Mouse (Mus musculus): ENCODE data around the gene Iqcg. TPM values are rescaled to one million over a fixed set of nuclear protein-coding genes. Genes with fewer than 3 reads are reported as not detected.

Iqcg gene
- polyA plus RNA-seq, 1 experiment from 2014 or later: 5.7 TPM

DNA sequence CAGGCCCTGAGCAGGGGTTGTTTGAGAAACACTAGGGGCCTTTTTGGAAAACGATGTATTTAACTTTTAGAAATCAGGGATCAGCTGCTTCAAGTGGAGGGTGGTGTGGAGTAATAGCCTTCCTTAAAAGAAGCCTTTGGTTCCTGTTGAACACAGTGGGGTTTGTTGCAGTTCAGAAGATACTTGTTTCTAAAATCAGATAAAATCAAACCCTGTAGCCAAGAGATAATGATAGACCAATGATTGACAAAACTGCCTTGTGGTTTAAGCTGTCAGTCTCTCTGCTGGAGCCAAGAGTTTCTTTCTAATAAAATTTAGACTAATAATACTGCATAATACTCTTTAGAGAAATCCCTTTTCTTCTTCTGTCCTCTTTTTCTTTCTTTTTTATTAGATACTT lies 75.8 kb downstream of the Iqcg start:
- WGBS: 75% methylated on average over 1 of the region's 1 CpGs
- H3K4me2 ChIP-seq: no peak overlapping the region

DNA sequence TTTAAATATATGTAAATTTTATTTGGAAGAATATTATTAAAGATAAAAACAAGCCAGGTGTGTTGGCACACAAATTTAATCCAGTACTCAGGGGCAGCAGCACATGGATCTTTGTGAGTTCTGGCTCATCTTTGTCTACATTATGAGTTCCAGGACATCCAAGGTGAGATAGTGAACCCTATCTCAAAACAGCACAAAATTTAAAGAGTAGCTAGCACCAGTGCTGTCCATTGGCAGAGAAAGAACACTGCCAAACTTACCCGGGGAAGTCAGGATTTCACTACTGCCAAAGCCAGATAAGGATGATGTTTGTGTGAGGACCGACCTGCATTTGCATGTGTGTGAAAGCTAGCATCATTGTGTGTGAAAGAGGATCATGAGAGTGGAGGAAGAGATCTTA lies 83.0 kb downstream of the Iqcg start:
- H3K4me2 ChIP-seq: no peak overlapping the region
- H3K27me3 ChIP-seq (ENCODE audit: control insufficient read depth, insufficient read depth, low read length): no peaks in the 10 kb centered on the region
- H3K27ac ChIP-seq (ENCODE audit: low read depth, low read length): no peak overlapping the region
- H3K4me3 ChIP-seq (ENCODE audit: low read depth, low read length): no peak overlapping the region
- DNase-seq (ENCODE audit: low spot score, missing footprints) (no peak), ATAC-seq (ENCODE audit: low FRiP score) (no peak)
- H3K36me3 ChIP-seq (ENCODE audit: control insufficient read depth, insufficient read depth, low read length): peaks cover 6% of the 10 kb centered on the region
- no peaks in the 10 kb centered on the region for H3K9me3 ChIP-seq (ENCODE audit: control insufficient read depth, low read length)
- H3K4me1 ChIP-seq (ENCODE audit: control insufficient read depth, insufficient read depth, low read length): no peaks in the 10 kb centered on the region
- 78% methylated on average over 2 of the region's 2 CpGs for WGBS
- H3K9ac ChIP-seq (ENCODE audit: low read length): no peak overlapping the region

More for the DNA sequence above, 75.8 kb downstream of the Iqcg start:
- Histone ChIP-seq H3K9me3 (ENCODE audit: control insufficient read depth, low read length) (no peaks in the 10 kb centered on the region), H3K4me3 (ENCODE audit: low read depth, low read length) (no peak overlapping the region), H3K27ac (ENCODE audit: low read depth, low read length) (no peak overlapping the region), H3K9ac (ENCODE audit: low read length) (no peak overlapping the region), H3K4me1 (ENCODE audit: control insufficient read depth, insufficient read depth, low read length) (no peaks in the 10 kb centered on the region), H3K27me3 (ENCODE audit: control insufficient read depth, insufficient read depth, low read length) (no peaks in the 10 kb centered on the region), H3K36me3 (ENCODE audit: control insufficient read depth, insufficient read depth, low read length) (peaks cover 10% of the 10 kb centered on the region)
- no peak for DNase-seq (ENCODE audit: low spot score, missing footprints)
- no peak for ATAC-seq (ENCODE audit: low FRiP score)

GRCm38 (mm10) chr16:32972535-32972934 lies 83.5 kb downstream of the Iqcg start:
- Histone ChIP-seq H3K4me3 (ENCODE audit: low read depth, low read length) (no peak overlapping the region), H3K36me3 (ENCODE audit: control insufficient read depth, insufficient read depth, low read length) (peaks cover 5% of the 10 kb centered on the region), H3K27ac (ENCODE audit: low read depth, low read length) (no peak overlapping the region), H3K4me1 (ENCODE audit: control insufficient read depth, insufficient read depth, low read length) (no peaks in the 10 kb centered on the region), H3K9ac (ENCODE audit: low read length) (no peak overlapping the region), H3K9me3 (ENCODE audit: control insufficient read depth, low read length) (no peaks in the 10 kb centered on the region), H3K4me2 (no peak overlapping the region), H3K27me3 (ENCODE audit: control insufficient read depth, insufficient read depth, low read length) (no peaks in the 10 kb centered on the region)
- ATAC-seq (ENCODE audit: low FRiP score): no peak
- WGBS: 83% methylated on average over 5 of the region's 5 CpGs
- no peak for DNase-seq (ENCODE audit: low spot score, missing footprints)

MicroRNAs encoded within 50 kb of the gene (microRNA counts, 519-probe panel; counts per million panel counts)
- not detected for microRNA mmu-miR-1947

Small RNA genes lying within 50 kb of the gene (microRNA-seq; reads per million reads assigned to microRNA genes)
- not detected for gene Gm22231
- 23.5 reads per million, percentile 38 among the genes with 10 or more reads in this experiment for gene Mir1947

Other genes with a start within 250 kb of the Iqcg start
- not detected in 2 replicates for gene Smbd1, start 245.7 kb downstream of the Iqcg start, polyA plus RNA-seq (2014; fragmentation: Nextera tagmentation; extraction: Ambion mirVana)
- gene Fyttd1, start 178.7 kb downstream of the Iqcg start, polyA plus RNA-seq (2014; fragmentation: Nextera tagmentation; extraction: Ambion mirVana): 130 and 137 TPM in 2 replicates
- 13.2 and 14.3 TPM in 2 replicates for gene Rubcn, start 178.5 kb downstream of the Iqcg start, polyA plus RNA-seq (2014; fragmentation: Nextera tagmentation; extraction: Ambion mirVana)
- 33.7 and 37.9 TPM in 2 replicates for gene Lrch3, start 142.1 kb downstream of the Iqcg start, polyA plus RNA-seq (2014; fragmentation: Nextera tagmentation; extraction: Ambion mirVana)
- gene Rpl35a, start 235 bp upstream of the Iqcg start, polyA plus RNA-seq (2014; fragmentation: Nextera tagmentation; extraction: Ambion mirVana): 809 and 861 TPM in 2 replicates
- 2.7 and 3.3 TPM in 2 replicates for gene Lmln, start 6.3 kb upstream of the Iqcg start, polyA plus RNA-seq (2014; fragmentation: Nextera tagmentation; extraction: Ambion mirVana)
- gene Osbpl11, start 128.9 kb upstream of the Iqcg start, polyA plus RNA-seq (2014; fragmentation: Nextera tagmentation; extraction: Ambion mirVana): 24.5 and 25.2 TPM in 2 replicates
- 86.9 and 92.9 TPM in 2 replicates for gene Snx4, start 195.2 kb upstream of the Iqcg start, polyA plus RNA-seq (2014; fragmentation: Nextera tagmentation; extraction: Ambion mirVana)